Mouse (Mus musculus): ENCODE data around the gene Zmiz1.

GRCm38 (mm10) chr14:25708917-25709316 lies 249.9 kb downstream of the Zmiz1 start:
- TF ChIP-seq CTCF (IDR thresholded peaks at IDR 0.05) (no peak), EP300 (IDR thresholded peaks at IDR 0.05) (peak; percentile 30; the same call in 1 of the 2 replicates)
